Mouse (Mus musculus): ENCODE results near the gene Tmem186. TPM values are rescaled to one million over a fixed set of nuclear protein-coding genes. Genes with fewer than 3 reads are reported as not detected.
A peak's percentile ranks its signal among the peaks of the same experiment; 100 is the strongest.

Tmem186 gene
- polyA plus RNA-seq, 1 experiment from 2014 or later: 16.8 TPM

DNA sequence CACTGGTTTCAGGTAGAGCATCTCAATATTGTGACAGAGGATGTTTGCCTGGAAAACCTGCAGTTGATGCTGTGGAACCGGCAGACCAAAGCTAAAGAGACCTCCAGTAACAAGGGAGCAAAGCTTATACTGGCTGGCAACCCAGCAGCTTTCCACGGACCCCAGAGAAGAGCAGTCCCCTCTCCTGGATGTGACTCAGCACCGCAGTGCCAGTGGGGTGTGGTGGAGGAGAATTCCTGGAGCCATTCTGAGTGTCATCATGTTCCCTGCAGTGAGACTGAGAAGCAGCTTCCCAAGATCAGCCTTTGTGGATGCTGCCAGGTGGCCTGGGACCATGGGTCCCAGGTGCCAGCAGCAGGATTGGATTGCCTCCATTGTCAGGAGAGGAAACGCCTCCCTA, 24.5 kb downstream of the Tmem186 start:
- Histone ChIP-seq H3K9me3 (ENCODE audit: control insufficient read depth, low read length) (no peaks in the 10 kb centered on the region), H3K27me3 (replicated peaks; ENCODE audit: control insufficient read depth, insufficient read depth, low read length) (no peaks in the 10 kb centered on the region), H3K27ac (ENCODE audit: low read depth) (no peak overlapping the region), H3K9ac (ENCODE audit: low read length) (no peak overlapping the region), H3K36me3 (ENCODE audit: control insufficient read depth, insufficient read depth, low read length) (peaks cover 17% of the 10 kb centered on the region), H3K4me3 (ENCODE audit: low read depth, low read length) (no peak overlapping the region), H3K4me2 (ENCODE audit: low read length) (no peak overlapping the region), H3K4me1 (replicated peaks; ENCODE audit: control insufficient read depth, insufficient read depth, low read length) (no peaks in the 10 kb centered on the region)
- ATAC-seq (replicated peaks; ENCODE audit: low FRiP score, low TSS enrichment, low read depth) (no peak), DNase-seq (ENCODE audit: low spot score) (no peak)
- WGBS: 87% methylated on average over 4 of the region's 4 CpGs

DNA sequence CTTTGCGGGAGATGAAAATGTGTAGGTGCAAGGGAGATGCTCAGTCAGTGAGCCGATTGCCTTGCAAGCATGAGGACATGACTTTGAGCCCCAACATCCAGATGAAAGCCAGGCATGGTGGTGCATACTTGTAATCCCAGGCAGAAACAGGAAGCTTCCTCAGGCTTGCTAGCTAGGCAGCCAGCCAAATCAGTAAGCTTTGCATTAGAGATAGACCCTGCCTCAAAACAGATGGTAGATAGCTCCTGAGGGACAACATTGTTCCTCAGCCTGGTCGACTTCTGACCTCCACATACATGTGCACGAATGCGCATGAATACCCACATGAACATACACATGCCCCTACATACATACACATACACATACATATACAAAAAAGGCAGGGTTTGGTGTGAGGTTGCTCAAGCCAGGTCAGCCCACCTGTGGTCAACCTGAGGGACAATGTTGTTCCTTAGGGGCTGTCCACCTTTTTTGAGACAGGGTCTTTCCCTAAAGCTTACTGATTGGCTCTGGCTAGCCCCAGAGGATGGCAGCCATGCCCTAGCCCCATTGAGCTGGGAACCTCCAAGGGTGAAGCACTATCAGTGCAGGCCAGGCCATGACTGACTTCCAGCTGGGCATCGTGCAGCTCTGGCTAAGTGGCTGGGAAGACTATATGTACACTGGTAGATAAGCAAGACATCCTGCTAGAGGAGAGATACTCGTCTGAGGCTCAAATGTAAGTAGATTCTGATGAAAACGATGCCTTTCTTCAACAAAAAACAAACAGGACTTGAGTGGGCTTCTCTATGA, 25.1 kb downstream of the Tmem186 start:
- no peaks in the 10 kb centered on the region for H3K27me3 ChIP-seq (replicated peaks; ENCODE audit: control insufficient read depth, insufficient read depth, low read length)
- no peak overlapping the region for H3K4me3 ChIP-seq (ENCODE audit: low read depth, low read length)
- no peak overlapping the region for H3K27ac ChIP-seq (ENCODE audit: low read depth)
- H3K36me3 ChIP-seq (ENCODE audit: control insufficient read depth, insufficient read depth, low read length): peaks cover 15% of the 10 kb centered on the region
- ATAC-seq (replicated peaks; ENCODE audit: low FRiP score, low TSS enrichment, low read depth) (no peak), DNase-seq (ENCODE audit: low spot score) (no peak)
- no peaks in the 10 kb centered on the region for H3K9me3 ChIP-seq (ENCODE audit: control insufficient read depth, low read length)
- H3K4me1 ChIP-seq (replicated peaks; ENCODE audit: control insufficient read depth, insufficient read depth, low read length): no peaks in the 10 kb centered on the region
- H3K9ac ChIP-seq (ENCODE audit: low read length): no peak overlapping the region
- no peak overlapping the region for H3K4me2 ChIP-seq (ENCODE audit: low read length)
- WGBS: 90% methylated on average over 8 of the region's 8 CpGs

DNA sequence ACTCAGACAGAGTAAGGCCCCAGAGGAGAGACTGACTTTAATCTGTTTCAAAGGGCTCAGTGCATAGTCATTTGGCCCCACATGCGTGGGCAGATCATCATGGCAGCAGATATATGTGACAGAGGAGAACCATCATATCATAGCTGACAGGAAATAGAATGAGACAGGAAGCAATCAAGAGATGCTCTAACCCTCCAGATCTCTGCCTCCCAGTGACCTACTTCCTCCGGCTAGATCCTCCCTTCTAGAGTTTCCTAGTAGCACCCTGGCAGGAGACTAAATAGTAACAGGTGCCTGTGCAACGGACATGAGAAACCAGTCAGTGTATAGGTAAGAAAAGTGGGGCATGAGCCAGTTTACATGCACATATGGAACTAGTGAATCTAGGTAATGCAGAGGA, 27.1 kb downstream of the Tmem186 start:
- H3K4me2 ChIP-seq (ENCODE audit: low read length): no peak overlapping the region
- peaks cover 15% of the 10 kb centered on the region for H3K36me3 ChIP-seq (ENCODE audit: control insufficient read depth, insufficient read depth, low read length)
- no peak for DNase-seq (ENCODE audit: low spot score)
- no peak for ATAC-seq (replicated peaks; ENCODE audit: low FRiP score, low TSS enrichment, low read depth)
- H3K4me3 ChIP-seq (ENCODE audit: low read depth, low read length): no peak overlapping the region
- H3K27ac ChIP-seq (ENCODE audit: low read depth): no peak overlapping the region
- H3K9me3 ChIP-seq (ENCODE audit: control insufficient read depth, low read length): no peaks in the 10 kb centered on the region
- WGBS: 82% methylated on average over 3 of the region's 3 CpGs
- no peaks in the 10 kb centered on the region for H3K4me1 ChIP-seq (replicated peaks; ENCODE audit: control insufficient read depth, insufficient read depth, low read length)
- no peaks in the 10 kb centered on the region for H3K27me3 ChIP-seq (replicated peaks; ENCODE audit: control insufficient read depth, insufficient read depth, low read length)
- H3K9ac ChIP-seq (ENCODE audit: low read length): no peak overlapping the region

DNA sequence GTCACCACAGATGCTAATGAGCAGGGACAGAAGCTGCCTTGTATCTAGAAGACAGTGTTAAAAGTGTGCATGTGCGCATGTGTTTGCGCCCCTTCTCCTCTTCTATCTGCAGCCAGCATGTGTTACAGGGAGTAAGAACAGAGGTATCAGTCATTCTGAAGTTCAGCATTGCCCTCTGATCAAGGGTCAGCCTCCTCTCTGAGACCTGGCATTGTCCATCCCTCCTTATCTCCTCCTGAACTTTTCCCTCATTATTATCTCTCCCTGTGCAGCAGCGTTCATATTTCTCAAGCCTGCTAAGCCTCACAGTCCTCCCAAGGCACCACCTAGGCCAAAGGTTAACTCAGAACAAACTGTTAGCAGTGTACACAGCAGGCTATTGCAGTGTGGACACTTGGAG, 33.7 kb downstream of the Tmem186 start:
- Histone ChIP-seq H3K9ac (ENCODE audit: low read length) (no peak overlapping the region), H3K27me3 (replicated peaks; ENCODE audit: control insufficient read depth, insufficient read depth, low read length) (no peaks in the 10 kb centered on the region), H3K4me2 (ENCODE audit: low read length) (no peak overlapping the region), H3K27ac (ENCODE audit: low read depth) (0 out of 2 replicates have a peak overlapping the region, but pooled peaks have one; percentile 33), H3K4me1 (replicated peaks; ENCODE audit: control insufficient read depth, insufficient read depth, low read length) (no peaks in the 10 kb centered on the region), H3K4me3 (ENCODE audit: low read depth, low read length) (no peak overlapping the region), H3K9me3 (ENCODE audit: control insufficient read depth, low read length) (no peaks in the 10 kb centered on the region), H3K36me3 (ENCODE audit: control insufficient read depth, insufficient read depth, low read length) (peaks cover 6% of the 10 kb centered on the region)
- 69% methylated on average over 3 of the region's 3 CpGs for WGBS
- peak; percentile 74 for ATAC-seq (replicated peaks; ENCODE audit: low FRiP score, low TSS enrichment, low read depth)
- DNase-seq (ENCODE audit: low spot score): no peak

DNA sequence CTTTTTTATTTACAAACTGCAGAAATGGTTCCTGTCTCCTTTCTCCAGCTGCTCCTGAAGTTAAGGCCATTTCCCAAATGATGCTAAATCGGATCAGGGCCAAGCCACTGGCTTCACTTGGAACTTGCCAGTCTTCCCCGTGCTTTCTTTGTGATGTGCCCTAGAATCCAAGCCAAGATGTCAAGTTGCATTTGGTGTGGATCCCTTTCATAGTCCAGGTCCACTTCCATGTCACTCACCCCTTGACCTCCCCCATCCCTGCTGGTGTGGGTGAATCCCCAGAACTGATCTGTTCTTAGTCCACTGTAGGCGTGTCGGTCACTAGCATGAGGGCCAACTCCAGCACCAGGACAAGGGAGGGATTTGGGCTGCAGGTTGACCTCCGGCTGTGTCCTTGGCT, 40.0 kb downstream of the Tmem186 start:
- H3K4me3 ChIP-seq (ENCODE audit: low read depth, low read length): no peak overlapping the region
- H3K27me3 ChIP-seq (replicated peaks; ENCODE audit: control insufficient read depth, insufficient read depth, low read length): no peaks in the 10 kb centered on the region
- ATAC-seq (replicated peaks; ENCODE audit: low FRiP score, low TSS enrichment, low read depth) (no peak), DNase-seq (ENCODE audit: low spot score) (no peak)
- WGBS: 82% methylated on average over 5 of the region's 5 CpGs
- peaks cover 5% of the 10 kb centered on the region; the same call in 1 of the 2 replicates for H3K36me3 ChIP-seq (ENCODE audit: control insufficient read depth, insufficient read depth, low read length)
- H3K4me1 ChIP-seq (replicated peaks; ENCODE audit: control insufficient read depth, insufficient read depth, low read length): no peaks in the 10 kb centered on the region
- no peak overlapping the region for H3K9ac ChIP-seq (ENCODE audit: low read length)
- H3K9me3 ChIP-seq (ENCODE audit: control insufficient read depth, low read length): no peaks in the 10 kb centered on the region
- no peak overlapping the region for H3K27ac ChIP-seq (ENCODE audit: low read depth)
- H3K4me2 ChIP-seq (ENCODE audit: low read length): no peak overlapping the region

DNA sequence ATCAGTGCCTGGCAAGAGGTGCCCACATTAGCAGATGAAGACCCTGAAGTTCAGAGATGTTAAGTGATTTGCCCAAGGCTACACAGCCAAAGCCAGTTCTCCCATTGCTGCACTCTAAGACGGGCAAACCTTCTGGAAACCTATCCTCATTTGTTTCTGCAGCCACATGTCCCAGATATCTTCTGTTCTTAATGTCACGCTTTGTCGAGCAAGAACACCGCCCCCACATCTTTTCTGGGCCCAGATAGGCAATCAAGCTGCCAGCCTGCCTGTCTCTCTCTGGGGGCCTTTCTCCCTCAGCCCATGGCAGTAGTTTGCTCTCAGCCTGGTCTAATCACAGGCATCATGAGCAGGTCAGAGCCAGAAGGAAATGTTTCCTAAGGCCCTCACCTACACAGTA, 41.2 kb downstream of the Tmem186 start:
- DNase-seq (ENCODE audit: low spot score) (no peak), ATAC-seq (replicated peaks; ENCODE audit: low FRiP score, low TSS enrichment, low read depth) (no peak)
- Histone ChIP-seq H3K4me3 (ENCODE audit: low read depth, low read length) (no peak overlapping the region), H3K9ac (ENCODE audit: low read length) (no peak overlapping the region), H3K9me3 (ENCODE audit: control insufficient read depth, low read length) (no peaks in the 10 kb centered on the region), H3K4me2 (ENCODE audit: low read length) (no peak overlapping the region), H3K27ac (ENCODE audit: low read depth) (no peak overlapping the region), H3K27me3 (replicated peaks; ENCODE audit: control insufficient read depth, insufficient read depth, low read length) (no peaks in the 10 kb centered on the region), H3K4me1 (replicated peaks; ENCODE audit: control insufficient read depth, insufficient read depth, low read length) (no peaks in the 10 kb centered on the region), H3K36me3 (ENCODE audit: control insufficient read depth, insufficient read depth, low read length) (no peaks in the 10 kb centered on the region)
- 90% methylated on average over 4 of the region's 4 CpGs for WGBS

DNA sequence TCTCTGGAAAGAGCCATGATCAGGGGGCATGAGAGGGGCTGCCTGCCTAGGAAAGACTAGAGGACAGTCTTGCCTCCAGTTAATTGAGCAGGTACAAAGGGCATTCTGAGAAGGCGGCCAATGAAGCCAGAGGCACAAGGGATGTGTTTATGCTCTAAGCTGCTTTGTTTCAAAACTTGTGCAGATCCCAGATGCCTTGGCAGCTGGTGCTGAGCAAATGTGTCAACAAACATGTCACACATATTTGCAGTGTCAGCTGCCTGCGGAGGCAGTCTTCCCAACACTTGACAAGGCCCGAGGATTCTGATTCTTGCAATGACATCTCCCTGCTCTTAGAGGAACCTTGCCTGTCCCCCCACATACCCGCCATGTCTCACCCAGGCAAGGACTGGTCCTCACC, 42.1 kb downstream of the Tmem186 start:
- H3K9me3 ChIP-seq (ENCODE audit: control insufficient read depth, low read length): no peaks in the 10 kb centered on the region
- H3K9ac ChIP-seq (ENCODE audit: low read length): no peak overlapping the region
- WGBS: 62% methylated on average over 4 of the region's 4 CpGs
- no peak overlapping the region for H3K27ac ChIP-seq (ENCODE audit: low read depth)
- H3K36me3 ChIP-seq (ENCODE audit: control insufficient read depth, insufficient read depth, low read length): no peaks in the 10 kb centered on the region
- ATAC-seq (replicated peaks; ENCODE audit: low FRiP score, low TSS enrichment, low read depth) (no peak), DNase-seq (ENCODE audit: low spot score) (no peak)
- no peaks in the 10 kb centered on the region for H3K4me1 ChIP-seq (replicated peaks; ENCODE audit: control insufficient read depth, insufficient read depth, low read length)
- no peak overlapping the region for H3K4me2 ChIP-seq (ENCODE audit: low read length)
- no peaks in the 10 kb centered on the region for H3K27me3 ChIP-seq (replicated peaks; ENCODE audit: control insufficient read depth, insufficient read depth, low read length)
- no peak overlapping the region for H3K4me3 ChIP-seq (ENCODE audit: low read depth, low read length)

DNA sequence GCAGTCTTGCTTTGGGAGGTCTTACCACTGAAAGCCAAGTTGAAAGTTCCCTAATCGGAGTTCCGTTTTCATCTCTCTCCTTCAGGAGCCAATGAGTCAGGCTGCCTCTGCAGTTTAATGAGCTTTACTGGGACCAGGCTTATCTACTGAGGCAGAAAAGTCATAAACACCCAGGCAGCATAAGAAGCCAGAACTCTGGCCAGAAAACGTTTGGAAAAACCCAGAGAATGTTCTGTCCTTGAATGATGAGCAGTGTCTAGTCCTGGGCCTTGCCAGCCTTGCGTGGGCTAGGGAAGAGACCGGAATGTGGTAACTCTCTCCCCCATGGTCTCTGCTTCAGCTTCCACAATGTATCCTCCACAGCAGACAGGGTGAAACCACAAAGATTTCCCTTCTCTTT, 52.5 kb downstream of the Tmem186 start:
- H3K4me3 ChIP-seq (ENCODE audit: low read depth, low read length): no peak overlapping the region
- H3K9me3 ChIP-seq (ENCODE audit: control insufficient read depth, low read length): 0 out of 2 replicates have a peak, but pooled peaks cover 3% of the 10 kb centered on the region
- 70% methylated on average over 5 of the region's 5 CpGs for WGBS
- no peak overlapping the region for H3K9ac ChIP-seq (ENCODE audit: low read length)
- H3K4me2 ChIP-seq (ENCODE audit: low read length): no peak overlapping the region
- no peak overlapping the region for H3K27ac ChIP-seq (ENCODE audit: low read depth)
- DNase-seq (ENCODE audit: low spot score) (no peak), ATAC-seq (replicated peaks; ENCODE audit: low FRiP score, low TSS enrichment, low read depth) (no peak)
- H3K36me3 ChIP-seq (ENCODE audit: control insufficient read depth, insufficient read depth, low read length): peaks cover 52% of the 10 kb centered on the region
- no peaks in the 10 kb centered on the region for H3K4me1 ChIP-seq (replicated peaks; ENCODE audit: control insufficient read depth, insufficient read depth, low read length)
- no peaks in the 10 kb centered on the region for H3K27me3 ChIP-seq (replicated peaks; ENCODE audit: control insufficient read depth, insufficient read depth, low read length)

DNA sequence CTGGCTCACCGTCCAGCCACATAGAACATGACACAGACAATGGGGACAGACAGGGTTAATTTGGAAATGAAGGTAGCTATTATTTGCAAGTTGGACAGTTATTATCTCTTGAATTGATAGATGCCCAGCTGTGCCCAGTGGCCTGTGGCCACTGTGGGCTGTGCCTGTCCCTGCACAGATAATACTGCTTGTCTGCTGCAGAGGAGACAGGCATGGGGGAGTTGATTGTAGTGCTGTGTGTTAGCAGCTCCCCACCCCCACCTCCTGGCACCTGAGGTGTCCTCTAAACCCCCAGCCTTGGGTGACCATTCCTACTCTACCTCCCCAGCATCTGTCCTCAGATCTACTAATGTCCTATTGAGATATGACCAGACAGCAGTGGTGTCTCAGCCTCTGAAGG, 53.3 kb downstream of the Tmem186 start:
- Histone ChIP-seq H3K36me3 (ENCODE audit: control insufficient read depth, insufficient read depth, low read length) (peaks cover 47% of the 10 kb centered on the region), H3K9me3 (ENCODE audit: control insufficient read depth, low read length) (0 out of 2 replicates have a peak, but pooled peaks cover 3% of the 10 kb centered on the region), H3K4me1 (replicated peaks; ENCODE audit: control insufficient read depth, insufficient read depth, low read length) (no peaks in the 10 kb centered on the region), H3K9ac (ENCODE audit: low read length) (no peak overlapping the region), H3K4me3 (ENCODE audit: low read depth, low read length) (no peak overlapping the region), H3K27ac (ENCODE audit: low read depth) (no peak overlapping the region), H3K4me2 (ENCODE audit: low read length) (no peak overlapping the region), H3K27me3 (replicated peaks; ENCODE audit: control insufficient read depth, insufficient read depth, low read length) (no peaks in the 10 kb centered on the region)
- ATAC-seq (replicated peaks; ENCODE audit: low FRiP score, low TSS enrichment, low read depth) (no peak), DNase-seq (ENCODE audit: low spot score) (no peak)
- WGBS: 95% methylated on average over 1 of the region's 1 CpGs
